Mouse (Mus musculus) ES-E14 (cell line): Measurements from ENCODE around the gene Ppp2r5e.

Source experiments
- CHD2 ChIP-seq: IDR thresholded peaks from 2 replicates; pipeline ENCODE4 v1.6.1; 2014; ENCODE audit warnings: mild to moderate bottlenecking, low read depth, low read length, inconsistent platforms
- HCFC1 ChIP-seq: IDR thresholded peaks from 2 replicates; pipeline ENCODE4 v1.6.1; 2012; ENCODE audit warnings: low read length, inconsistent platforms, borderline replicate concordance; ENCODE audit not compliant: insufficient read depth
- MAFK ChIP-seq: IDR thresholded peaks from 2 replicates; pipeline ENCODE4 v1.6.1; 2014; ENCODE audit warnings: mild to moderate bottlenecking, low read depth, low read length, inconsistent platforms; ENCODE audit not compliant: insufficient read depth
- ZC3H11A ChIP-seq: IDR thresholded peaks from 2 replicates; pipeline ENCODE4 v1.6.1; 2012; ENCODE audit warnings: low read depth, mild to moderate bottlenecking, inconsistent platforms, low read length, borderline replicate concordance
- ZNF384 ChIP-seq: IDR thresholded peaks from 2 replicates; pipeline ENCODE4 v1.6.1; 2012; ENCODE audit warnings: low read depth, low read length, inconsistent platforms

GRCm38 (mm10) chr12:75572271-75572670 is 23.8 kb downstream of the Ppp2r5e start:
- TF ChIP-seq MAFK (no peak), HCFC1 (no peak), CHD2 (no peak), ZC3H11A (no peak), ZNF384 (no peak)
